Mouse (Mus musculus): ENCODE data around the gene Hamp. TPM values are rescaled to one million over a fixed set of nuclear protein-coding genes. Genes with fewer than 3 reads are reported as not detected.
"Not testable (repeated sequence)": the region's sequence is repeated elsewhere in the genome, so short reads cannot be mapped to it uniquely, and the experiment has no call there.

The Hamp gene
- total RNA-seq, 2 experiments from 2014 or later = 0.60 TPM; not detected in 1

DNA sequence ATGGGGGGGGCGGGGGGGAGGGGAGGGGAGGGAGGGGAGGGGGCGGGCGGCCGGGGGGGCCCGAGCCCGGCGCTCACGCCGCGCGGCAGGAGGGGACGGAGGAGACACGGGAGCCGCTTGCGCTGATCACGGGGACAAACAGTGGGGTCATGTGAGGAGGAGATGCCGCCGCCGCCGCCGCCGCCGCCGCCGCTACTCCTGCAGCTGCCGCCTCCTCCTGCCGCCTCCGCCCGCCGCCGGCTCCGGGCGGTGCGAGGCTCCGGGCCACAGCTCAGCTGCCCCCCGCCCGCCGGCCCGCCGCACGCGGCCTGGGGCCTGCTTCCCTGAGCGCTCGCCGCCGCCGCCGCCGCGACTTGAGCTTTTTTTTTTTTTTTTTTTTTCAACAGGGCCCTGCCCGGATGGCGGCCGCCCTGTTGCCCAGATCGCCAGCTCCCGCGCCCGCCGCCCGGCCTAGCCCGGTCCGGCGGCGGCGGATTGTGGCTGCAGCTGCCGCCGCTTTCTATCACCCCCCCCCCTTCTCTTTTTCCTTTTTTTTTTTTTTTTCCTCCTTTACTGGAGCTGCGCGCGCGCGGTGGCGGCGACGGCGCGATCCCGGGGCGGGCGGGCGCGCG is 13.0 kb upstream of the Hamp start, which contains the start of gene Usf2:
Usf2 (minus strand) TSS at position 48 of the 611 bp plus-strand sequence.
- ATAC-seq (ENCODE audit: poor library complexity, severe bottlenecking) = peak; percentile 41

DNA sequence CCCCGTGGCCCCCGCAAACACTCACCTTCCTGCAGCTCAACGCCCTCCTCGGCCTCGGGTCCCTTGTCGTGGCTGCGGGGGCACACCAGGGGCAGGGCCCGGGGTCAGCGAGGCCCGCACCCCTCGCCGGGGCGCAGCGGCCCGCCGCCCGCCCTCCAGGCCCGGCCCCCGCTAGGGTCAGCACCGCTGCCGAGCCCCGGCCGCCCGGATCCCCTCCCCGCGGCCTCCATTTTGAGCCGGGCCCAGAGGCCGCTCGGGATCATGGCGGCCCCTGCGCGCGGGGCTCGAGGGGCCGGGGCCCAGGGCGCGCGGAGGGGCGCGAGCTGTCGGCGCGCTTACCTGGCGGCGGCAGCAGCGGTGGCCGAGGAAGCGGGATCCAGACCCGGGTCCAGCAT is 12.5 kb upstream of the Hamp start:
- no peak for ATAC-seq (ENCODE audit: poor library complexity, severe bottlenecking)

DNA sequence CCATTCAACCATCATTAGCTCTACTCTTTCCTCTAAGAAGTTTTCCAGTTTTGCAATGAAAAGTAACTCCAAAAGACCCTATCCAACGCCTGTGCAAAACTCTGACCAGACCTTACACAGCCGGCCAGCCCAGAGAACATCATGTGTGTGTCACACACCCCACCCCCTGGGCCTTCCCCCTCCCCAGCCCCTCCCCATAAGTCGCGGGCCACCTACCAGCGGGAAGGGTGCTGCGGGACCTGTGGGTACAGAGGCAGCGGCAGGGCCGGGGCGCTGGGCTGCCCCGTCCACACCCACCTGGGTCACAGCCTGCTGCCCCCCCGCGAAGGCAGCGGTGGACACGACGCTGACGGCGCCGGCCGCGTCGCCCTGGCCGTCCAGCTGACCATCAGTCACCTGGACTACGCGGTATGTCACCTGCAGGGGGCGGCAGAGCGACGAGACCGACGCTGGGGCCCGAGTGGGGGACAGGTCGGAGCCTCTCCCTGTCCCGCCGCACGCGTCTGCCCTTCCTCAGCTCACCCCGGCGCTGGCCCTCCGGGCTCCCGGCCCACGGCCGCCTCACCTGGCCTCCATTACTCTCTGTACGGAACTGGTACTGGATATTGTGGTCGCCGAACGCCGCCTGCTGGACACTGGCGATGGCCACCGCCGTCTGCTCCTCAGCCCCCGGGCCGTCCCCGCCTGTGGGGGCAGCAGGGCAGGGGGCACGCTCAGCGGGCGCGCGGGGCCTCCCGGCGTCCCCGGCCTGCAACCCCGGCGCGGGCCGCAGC is 11.9 kb upstream of the Hamp start:
- ATAC-seq (ENCODE audit: poor library complexity, severe bottlenecking) = peak; percentile 71

DNA sequence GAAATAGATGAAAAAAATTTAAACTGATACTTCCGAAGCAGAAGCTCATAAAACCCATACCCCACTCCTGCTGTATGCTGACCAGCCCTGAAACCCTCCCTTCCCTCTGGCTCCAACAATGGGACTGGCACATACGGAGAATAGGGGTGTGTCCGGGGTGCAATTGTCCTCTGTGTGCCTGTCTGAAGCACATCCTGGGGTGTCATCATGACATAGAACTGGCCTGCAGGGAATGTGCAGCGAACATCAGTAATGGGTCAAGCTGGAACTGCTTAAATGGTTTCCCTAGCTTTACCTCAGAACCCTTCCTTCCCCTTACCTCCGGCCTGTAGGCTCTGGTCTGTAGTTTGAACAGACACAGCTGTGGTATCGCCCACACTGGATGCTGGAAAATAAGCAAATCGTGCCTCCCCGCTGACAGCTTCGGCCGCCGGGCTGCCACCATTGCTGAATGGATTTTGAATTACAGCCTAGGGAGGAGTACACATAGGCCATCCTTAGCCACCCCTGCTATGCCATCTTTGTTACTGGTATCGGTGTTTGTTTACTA is 11.2 kb upstream of the Hamp start:
- ATAC-seq (ENCODE audit: poor library complexity, severe bottlenecking) = no peak

DNA sequence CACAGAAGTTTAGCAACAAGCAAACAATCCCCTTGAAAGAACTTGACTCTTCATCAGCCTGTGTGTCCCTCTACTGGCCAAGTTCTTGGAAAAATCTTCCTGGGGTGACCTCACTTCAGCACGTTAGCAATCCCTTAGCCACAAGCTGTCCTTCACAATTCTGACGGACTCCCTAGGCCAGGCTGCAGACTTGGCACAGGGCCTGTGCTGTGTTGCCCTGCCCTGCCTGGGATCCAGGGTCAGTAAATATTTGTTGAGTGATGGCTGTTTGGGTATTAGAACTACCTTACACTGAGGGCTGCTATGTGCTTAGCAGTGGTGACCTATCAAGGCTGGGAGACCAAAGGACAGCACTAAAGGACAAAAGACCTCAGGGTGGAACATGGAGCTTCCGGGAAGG is 10.2 kb upstream of the Hamp start:
- ATAC-seq (ENCODE audit: poor library complexity, severe bottlenecking) = no peak

DNA sequence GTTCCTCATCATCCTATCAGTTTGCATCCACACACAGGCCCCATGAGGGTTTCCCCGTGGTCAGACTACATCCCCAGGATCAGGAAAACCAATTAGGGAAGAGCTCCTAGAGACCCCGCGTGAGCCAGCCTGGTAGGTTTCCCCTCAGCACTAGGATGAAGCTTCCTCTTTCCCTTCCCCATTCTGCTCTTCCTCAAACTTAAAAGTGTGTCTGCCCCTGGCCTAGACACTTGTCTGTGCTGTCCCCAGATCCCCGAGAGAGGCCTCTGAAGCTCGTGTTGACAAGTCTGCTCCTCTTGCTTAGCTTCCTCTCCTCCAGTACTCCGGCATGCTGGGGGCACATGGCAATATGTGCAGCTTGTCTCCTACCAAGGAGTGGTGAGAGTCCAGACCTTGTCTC is 9.6 kb upstream of the Hamp start:
- peak; percentile 45 for ATAC-seq (ENCODE audit: poor library complexity, severe bottlenecking)

DNA sequence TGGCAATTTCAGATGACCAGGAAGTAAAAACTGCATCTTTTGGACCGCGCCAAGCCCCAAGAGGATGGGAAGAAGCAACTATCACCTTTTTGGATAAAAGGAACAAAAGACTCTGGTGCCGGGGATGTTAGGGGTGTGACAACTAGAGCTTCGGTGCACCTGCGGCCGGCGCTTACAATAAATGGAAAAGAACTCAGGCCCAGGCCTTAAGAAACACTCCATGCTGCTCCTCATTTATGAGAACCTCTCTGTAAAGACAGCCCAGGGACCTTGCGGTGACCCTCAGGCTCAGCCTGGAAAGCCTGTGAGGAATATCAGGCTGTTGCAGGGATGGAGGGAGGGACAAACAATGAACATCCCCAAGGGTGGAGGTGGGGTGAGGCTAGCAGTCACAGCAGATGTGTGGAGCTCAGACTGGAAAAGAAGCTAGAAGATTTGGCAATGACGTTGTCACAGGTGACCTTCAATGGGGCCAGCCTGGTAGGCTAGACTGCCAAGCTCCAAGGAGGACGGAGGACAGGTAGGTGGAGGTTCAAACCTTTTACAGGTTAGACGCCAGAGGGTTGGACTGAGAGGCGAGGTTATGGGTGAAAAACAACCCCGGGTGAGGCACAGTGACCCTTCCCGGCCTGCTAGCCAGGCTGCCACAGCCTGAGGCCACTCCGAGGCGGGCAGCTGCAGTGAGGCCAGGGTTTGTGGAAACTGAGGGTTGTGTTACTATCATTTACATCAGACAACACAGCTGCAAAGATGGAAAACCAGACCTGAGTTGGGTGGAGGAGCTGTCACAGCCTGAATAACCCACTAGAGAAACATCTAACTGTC is 8.8 kb upstream of the Hamp start:
- no peak for ATAC-seq (ENCODE audit: poor library complexity, severe bottlenecking)

DNA sequence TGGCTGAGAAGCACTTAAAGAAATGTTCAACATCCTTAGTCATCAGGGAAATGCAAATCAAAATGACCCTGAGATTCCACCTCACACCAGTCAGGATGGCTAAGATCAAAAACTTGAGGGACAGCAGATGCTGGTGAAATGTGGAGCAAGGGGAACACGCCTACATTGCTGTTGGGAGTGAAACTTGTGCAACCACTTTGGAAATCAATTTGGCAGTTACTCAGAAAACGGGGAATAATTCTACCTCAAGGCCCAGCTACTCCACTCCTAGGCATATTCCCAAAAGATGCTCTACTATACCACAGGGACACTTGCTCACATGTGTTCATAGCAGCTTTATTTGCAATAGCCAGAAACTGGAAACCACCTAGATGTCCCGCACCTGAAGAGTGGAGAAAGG is 6.1 kb upstream of the Hamp start:
- ATAC-seq (ENCODE audit: poor library complexity, severe bottlenecking) = not testable (repeated sequence)

DNA sequence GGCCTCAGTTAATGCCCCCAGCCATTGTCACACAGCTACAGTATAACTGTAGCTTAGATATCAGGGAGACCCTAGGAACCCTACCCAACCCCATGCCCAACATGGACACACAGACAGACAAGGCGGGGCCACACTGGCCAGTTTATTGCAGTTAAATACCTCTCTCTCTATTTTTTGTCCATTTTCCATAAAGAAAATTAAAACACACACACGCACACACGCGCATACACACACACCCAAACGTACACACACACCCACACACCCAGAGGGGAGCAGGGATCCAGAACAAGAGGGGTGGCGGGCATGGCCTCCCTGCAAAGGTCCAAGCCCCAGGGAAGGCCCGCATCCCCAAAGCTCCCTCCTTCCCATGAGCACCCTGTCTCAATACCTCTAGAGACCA is 2.0 kb upstream of the Hamp start:
- ATAC-seq (ENCODE audit: poor library complexity, severe bottlenecking) = no peak

DNA sequence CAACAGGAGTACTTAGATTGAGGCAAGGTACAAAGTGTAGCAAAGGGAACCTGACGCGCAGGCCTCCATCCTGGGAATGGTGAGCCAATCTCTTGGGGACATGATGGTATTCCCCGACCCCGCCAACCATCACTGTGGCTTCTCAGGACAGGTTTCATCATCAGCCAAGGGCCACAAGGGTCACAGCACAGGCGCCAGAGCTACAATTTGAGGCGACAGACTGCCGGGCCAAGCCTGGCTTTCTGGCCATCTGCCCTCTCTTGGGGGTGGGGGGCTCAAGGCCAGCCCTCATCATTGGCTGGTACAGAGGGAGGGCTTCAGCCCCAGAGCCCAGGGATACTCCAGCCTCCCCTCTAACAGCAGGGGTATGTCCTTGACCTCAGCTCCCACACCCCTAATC is 1.6 kb upstream of the Hamp start:
- ATAC-seq (ENCODE audit: poor library complexity, severe bottlenecking) = not testable (repeated sequence)

DNA sequence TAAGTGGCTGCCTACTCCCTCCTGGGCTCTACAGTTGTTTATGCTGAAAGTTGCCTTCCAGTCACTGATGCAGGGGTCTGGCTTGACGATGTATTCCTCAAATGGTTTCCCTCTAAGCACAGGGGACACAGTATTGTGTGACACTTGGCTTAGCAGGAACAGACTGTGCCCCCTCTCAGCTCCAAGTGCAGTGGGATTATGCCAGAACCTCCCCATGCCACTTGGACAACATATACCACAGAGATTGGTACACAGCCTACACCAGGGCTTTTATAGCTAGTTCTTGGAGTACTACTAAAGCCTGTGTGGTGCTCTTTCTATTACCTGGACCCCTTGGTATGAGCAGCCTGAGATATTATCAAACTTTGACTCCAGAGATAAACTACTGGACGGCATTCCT is 874 bp upstream of the Hamp start:
- ATAC-seq (ENCODE audit: poor library complexity, severe bottlenecking) = not testable (repeated sequence)

DNA sequence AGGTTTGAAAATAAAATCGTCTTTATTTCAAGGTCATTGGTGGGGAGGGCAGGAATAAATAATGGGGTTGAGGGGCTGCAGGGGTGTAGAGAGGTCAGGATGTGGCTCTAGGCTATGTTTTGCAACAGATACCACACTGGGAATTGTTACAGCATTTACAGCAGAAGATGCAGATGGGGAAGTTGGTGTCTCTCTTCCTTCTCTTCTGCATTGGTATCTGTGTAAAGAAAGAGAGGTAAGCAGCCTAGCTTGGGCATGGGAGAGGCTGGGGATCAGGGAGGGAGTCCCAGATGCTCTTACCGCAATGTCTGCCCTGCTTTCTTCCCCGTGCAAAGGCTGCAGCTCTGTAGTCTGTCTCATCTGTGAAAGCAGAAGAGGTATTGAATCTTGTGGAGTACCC is 1.5 kb downstream of the Hamp start:
- ATAC-seq (ENCODE audit: poor library complexity, severe bottlenecking) = peak; percentile 79

DNA sequence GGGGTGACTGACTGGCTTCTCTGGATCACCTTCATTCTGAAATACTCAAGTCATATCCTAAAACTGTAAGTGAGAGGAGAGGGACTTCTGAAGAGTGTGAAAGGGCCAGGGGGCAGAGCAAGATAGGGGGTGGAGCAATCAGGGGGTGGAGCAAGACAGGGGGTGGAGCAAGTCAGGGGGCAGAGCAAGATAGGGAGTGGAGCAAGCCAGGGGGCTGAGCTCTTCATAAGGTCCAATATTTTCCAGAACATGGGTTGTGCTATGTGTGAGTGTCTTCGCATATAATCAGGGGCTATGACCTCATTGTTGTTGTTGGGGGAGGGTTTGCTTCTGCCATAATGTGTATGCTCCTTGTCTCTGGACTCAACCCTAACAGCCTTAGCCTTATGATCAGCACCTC is 3.8 kb downstream of the Hamp start:
- ATAC-seq (ENCODE audit: poor library complexity, severe bottlenecking) = 0 out of 2 replicates have a peak, but pooled peaks have one; percentile 19

DNA sequence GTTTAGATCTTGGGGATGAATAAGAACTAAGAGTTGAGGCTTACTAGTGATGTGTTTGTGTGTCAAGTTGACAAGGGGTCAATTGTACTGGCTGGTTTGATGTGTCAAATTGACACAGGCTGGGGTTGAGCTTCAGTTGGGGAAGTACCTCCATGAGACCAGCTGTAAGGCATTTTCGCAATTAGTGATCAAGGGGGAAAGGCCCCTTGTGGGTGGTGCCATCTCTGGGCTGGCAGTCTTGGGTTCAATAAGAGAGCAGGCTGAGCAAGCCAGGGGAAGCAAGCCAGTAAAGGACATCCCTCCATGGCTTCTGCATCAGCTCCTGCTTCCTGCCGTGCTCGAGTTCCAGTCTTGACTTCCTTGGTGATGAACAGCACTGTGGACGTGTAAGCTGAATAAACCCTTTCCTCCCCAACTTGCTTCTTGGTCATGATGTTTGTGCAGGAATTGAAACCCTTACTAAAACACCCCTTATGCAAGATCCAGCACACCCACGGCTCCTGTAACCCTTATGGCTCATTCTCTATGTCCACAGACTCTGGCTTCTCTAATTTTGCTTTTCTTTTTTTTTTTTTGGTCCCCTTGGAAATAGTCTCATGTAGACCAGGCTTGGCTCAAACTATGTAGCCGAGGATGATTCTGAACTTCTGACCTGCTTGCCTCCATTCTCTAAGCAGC is 8.3 kb downstream of the Hamp start:
- ATAC-seq (ENCODE audit: poor library complexity, severe bottlenecking) = peak; percentile 88

DNA sequence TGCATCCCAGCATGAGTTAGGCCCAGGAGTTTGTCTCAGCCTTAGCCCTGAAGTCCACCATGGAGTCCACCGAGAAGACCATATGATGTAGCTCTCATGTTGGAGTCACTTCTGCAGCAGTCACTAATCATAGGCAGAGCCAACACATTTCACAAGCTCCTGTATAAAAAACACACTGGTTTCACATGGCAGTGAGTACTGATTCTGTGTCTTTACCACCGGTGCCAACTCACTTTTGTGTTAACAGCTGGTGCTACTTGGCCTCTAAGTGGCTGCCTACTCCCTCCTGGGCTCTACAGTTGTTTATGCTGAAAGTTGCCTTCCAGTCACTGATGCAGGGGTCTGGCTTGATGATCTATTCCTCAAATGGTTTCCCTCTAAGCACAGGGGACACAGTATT is 19.3 kb downstream of the Hamp start, which contains the start of gene Hamp2:
Hamp2 (minus strand) TSS at position 101 of the 400 bp plus-strand sequence.
- not testable (repeated sequence) for ATAC-seq (ENCODE audit: poor library complexity, severe bottlenecking)

DNA sequence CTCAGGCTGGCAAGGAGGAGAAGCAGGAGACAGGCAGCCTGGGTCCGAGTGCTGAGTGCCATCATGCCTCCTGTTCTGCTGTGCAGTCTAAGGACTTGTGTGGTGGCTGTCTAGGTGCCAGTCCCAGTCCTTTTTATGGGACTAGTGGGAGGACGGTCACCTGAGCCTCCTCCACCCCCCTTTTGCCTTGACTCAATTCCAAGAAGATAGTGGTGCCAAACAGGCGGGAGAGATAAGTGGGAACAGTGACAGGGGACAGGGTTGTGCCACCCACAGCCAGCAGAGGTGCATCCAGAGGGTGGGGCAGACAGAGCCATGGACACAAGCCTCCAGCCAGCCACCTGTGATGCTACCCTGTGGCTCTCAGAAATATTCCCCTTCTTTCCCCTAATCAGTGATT is 19.8 kb downstream of the Hamp start:
- no peak for ATAC-seq (ENCODE audit: poor library complexity, severe bottlenecking)

DNA sequence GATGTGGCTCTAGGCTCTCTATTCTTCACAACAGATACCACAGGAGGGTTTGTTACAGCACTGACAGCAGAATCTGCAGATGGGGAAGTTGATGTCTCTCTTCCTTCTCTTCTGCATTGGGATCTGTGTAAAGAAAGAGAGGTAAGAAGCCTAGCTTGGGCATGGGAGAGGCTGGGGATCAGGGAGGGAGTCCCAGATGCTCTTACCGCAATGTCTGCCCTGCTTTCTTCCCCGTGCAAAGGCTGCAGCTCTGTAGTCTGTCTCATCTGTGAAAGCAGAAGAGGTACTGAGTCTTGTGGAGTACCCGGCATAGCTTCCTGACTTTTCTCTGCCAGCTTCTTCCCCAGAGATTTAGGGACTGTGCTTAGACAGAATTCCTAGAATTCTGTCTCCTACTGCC is 21.3 kb downstream of the Hamp start:
- ATAC-seq (ENCODE audit: poor library complexity, severe bottlenecking) = peak; percentile 51

DNA sequence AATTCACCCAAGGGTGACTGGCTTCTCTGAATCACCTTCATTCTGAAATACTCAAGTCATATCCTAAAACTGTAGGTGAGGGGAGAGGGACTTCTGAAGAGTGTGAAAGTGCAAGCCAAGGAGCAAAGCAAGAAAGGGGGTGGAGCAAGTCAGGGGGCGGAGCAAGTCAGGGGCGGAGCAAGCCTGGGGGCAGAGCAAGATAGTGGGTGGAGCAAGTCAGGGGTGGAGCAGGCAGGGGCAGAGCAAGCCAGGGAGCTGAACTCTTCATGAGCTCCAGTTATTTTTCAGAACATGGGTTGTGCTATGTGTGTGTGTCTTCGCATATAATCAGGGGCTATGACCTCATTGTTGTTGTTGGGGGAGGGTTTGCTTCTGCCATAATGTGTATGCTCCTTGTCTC is 23.6 kb downstream of the Hamp start:
- ATAC-seq (ENCODE audit: poor library complexity, severe bottlenecking) = peak; percentile 72

DNA sequence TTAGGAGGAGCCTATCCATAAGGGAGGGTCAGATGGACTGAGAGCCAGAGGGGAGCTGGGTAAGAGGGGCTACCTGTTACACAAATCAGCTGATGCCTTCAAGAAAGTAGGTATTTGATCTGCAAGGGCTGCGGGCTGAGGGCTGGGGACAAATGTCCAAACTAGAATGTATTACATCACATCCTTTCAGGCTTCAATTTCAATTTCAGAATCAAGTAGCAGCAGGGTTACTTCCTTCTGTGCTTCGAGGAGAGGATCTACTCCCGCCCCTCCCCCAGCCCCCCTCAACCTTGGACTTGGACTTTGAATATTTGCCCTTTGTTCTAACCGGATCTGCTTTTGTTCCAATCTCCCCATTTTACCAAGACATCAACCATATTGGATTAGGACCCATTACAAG is 26.6 kb downstream of the Hamp start:
- peak; percentile 73 for ATAC-seq (ENCODE audit: poor library complexity, severe bottlenecking)

DNA sequence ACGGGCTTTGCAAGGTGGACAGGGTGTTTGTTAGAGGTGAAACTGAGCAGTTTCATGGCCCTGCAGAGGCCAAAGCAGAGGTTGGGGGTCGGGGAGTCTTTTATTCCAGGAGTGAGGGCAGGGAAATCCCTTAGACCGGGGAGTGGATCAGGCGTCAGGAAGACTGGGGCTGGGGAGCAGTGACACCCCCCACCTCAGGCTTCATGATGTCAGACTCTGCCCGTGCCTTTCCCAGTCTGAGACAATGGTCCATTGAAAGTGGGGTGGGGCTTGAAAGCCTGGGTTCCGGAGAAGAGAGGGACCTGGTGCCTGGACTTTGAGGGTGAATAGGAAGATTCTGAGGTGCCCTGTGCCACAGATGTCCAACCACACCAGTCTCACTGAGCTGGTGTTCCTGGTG is 27.1 kb downstream of the Hamp start:
- no peak for ATAC-seq (ENCODE audit: poor library complexity, severe bottlenecking)

DNA sequence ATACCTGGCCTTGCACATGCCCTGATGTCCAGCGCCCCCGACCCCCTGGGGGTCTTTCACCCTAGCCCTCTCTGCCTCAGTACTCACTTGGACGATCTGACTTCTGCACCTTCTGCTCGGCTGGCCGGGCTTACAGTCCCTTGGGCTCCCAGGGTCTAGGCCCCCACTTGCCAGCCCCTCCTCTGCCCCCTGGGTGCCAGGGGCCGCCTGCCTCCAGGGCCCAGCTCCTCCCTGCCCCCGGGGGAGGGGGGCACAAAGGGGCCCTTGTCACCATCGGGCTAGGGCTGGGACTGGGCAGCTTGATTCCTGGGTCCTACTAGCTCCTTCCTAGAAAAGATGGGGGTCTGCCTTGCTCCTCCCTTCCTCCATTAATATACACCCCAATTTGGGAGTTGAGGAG is 29.1 kb downstream of the Hamp start, which contains the start of gene Mag:
Mag (minus strand) TSS at position 142 of the 400 bp plus-strand sequence.
- ATAC-seq (ENCODE audit: poor library complexity, severe bottlenecking) = no peak

Data from megakaryocyte, adult 5-6 weeks (primary cell).